Mouse (Mus musculus): ENCODE results near the gene Sapcd2. TPM values are rescaled to one million over a fixed set of nuclear protein-coding genes. Genes with fewer than 3 reads are reported as not detected.

Sapcd2 gene
- polyA plus RNA-seq, 1 experiment from 2014 or later: 28.9 TPM

DNA sequence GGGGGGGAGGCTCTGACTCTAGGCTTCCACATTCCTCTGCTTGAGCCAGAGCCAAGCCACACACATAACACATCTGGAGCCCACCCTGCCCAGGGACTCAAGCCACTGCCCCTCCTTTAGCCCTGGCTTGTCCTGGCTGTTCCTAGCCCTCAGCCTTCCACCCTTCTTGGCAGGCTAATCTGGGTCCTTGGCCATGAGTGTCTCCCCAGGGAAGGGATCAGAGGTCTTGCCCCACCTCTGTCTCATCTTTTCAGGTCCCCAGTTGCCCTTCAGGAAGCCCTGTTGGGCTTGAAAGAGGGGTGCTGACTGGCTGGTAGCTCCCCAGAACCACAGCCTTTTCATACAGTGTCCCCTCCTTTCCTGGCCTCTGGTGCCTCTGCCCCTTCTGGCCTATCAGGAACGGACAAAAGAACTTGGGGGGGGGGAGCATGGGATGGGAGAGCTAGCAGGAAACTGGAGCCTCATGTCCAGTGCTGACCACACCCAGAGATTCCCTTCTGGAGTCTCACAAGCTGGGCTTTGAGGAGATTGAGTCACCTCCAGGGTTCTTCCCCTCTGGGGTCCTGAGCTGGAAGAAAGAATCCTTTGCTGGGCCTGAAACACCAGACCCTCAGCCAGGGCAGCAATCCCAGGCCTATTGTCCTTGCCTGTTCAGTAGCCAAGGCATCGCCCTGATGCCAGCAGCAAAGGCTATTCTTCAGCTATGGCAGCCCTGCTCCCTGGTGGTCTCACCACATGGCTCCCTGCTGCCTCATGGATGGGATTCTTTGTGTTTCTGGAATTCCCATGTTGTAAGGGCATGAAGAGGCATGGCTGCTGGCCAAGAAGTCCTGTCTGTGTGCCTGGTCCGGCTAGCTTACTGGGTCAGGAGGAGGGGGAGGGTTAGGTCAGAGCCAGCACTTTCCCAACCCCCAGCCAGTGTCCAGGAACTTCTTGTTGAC, 22.4 kb downstream of the Sapcd2 start:
- H3K27me3 ChIP-seq (replicated peaks; ENCODE audit: control insufficient read depth, insufficient read depth, low read length): peaks cover 40% of the 10 kb centered on the region
- no peak overlapping the region for H3K9ac ChIP-seq (ENCODE audit: low read length)
- WGBS: 15% methylated on average over 3 of the region's 3 CpGs
- H3K36me3 ChIP-seq (ENCODE audit: control insufficient read depth, insufficient read depth, low read length): no peaks in the 10 kb centered on the region
- no peaks in the 10 kb centered on the region for H3K9me3 ChIP-seq (replicated peaks; ENCODE audit: control insufficient read depth, low read length)
- DNase-seq (ENCODE audit: low spot score) (peak; percentile 71), ATAC-seq (peak; percentile 47; the same call in 1 of the 2 replicates)
- no peak overlapping the region for H3K4me2 ChIP-seq (ENCODE audit: low read length)
- peaks cover 8% of the 10 kb centered on the region for H3K4me1 ChIP-seq (ENCODE audit: control insufficient read depth, insufficient read depth, low read length)
- no peak overlapping the region for H3K4me3 ChIP-seq (ENCODE audit: low read depth, low read length)
- no peak overlapping the region for H3K27ac ChIP-seq (ENCODE audit: low read depth, low read length)

DNA sequence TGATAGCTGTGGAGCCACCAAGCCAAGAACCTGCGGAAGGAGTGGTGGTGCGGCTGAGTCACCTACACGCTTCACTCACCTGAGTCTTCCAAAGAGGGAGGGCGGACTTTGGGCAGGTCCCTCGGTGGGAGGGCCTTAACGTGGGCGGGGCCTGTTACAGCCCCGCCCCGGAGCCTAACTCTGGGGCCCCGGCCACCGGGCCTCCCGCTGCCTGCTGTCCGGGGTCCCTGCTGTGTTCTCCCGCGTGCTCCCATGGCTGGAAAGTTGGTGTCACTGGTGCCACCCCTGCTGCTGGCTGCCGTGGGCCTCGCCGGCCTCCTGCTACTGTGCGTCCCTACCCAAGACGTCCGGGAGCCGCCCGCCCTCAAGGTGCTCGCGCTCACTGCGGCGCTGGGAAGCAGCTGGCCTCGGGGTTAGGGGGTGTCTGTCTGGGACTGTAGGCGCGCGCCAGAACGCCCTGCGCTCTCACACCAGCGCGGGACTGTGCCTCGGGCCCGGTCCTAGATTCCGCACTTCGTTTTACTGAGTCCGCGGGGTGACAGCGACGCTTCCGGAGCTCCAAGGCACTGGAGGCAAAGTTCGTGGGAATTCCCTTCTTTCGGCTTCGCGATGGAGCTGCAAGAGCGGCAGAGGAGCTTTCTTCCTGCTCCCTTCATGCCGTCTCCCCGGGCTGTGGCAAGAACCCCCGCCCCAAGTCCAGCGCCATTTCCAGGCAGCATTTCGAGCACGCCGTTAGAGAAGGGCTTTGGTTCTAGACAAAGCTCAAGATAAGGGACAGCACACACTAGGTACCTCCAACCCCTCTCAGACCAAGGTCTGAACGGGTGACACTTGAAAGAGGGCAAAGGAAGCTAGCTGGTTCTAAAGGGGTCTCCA, 23.8 kb downstream of the Sapcd2 start, which contains the start of gene Entpd2:
Entpd2 (plus strand) TSS at position 154 of the 876 bp plus-strand sequence.
- ATAC-seq (peak; percentile 30; the same call in 1 of the 2 replicates), DNase-seq (ENCODE audit: low spot score) (peak; percentile 48)
- WGBS: 2% methylated on average over 57 of the region's 57 CpGs

DNA sequence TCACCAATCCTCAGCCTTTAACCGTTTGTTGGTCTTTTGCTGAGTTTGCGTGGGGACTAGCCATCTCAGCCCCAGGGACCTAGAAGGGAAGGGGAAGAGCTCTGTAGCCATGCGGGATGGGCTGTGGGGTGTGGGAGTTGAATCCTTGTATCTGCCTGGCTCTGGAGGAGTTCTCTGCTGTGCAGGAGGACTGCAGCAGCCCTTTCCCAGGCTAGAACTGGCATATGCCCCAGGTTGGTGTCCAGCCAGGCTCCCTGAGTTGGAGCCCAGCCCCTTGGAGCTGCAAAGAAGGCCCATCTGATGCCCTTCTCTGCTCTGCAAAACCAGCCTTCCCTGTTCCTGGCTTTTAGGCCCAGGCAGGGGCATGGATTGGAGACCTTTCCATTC, 24.5 kb downstream of the Sapcd2 start:
- H3K4me1 ChIP-seq (ENCODE audit: control insufficient read depth, insufficient read depth, low read length): peaks cover 8% of the 10 kb centered on the region
- no peak overlapping the region for H3K27ac ChIP-seq (ENCODE audit: low read depth, low read length)
- peaks cover 51% of the 10 kb centered on the region for H3K27me3 ChIP-seq (replicated peaks; ENCODE audit: control insufficient read depth, insufficient read depth, low read length)
- H3K9me3 ChIP-seq (replicated peaks; ENCODE audit: control insufficient read depth, low read length): no peaks in the 10 kb centered on the region
- no peaks in the 10 kb centered on the region for H3K36me3 ChIP-seq (ENCODE audit: control insufficient read depth, insufficient read depth, low read length)
- WGBS: 32% methylated on average over 3 of the region's 3 CpGs
- DNase-seq (ENCODE audit: low spot score): no peak
- H3K9ac ChIP-seq (ENCODE audit: low read length): no peak overlapping the region
- no peak overlapping the region for H3K4me3 ChIP-seq (ENCODE audit: low read depth, low read length)
- ATAC-seq: no peak
- peak overlapping the region; percentile 56; the same call in 1 of the 2 replicates for H3K4me2 ChIP-seq (ENCODE audit: low read length)

More for the DNA sequence above, 23.8 kb downstream of the Sapcd2 start, which contains the start of gene Entpd2:
- no peaks in the 10 kb centered on the region for H3K9me3 ChIP-seq (replicated peaks; ENCODE audit: control insufficient read depth, low read length)
- no peaks in the 10 kb centered on the region for H3K36me3 ChIP-seq (ENCODE audit: control insufficient read depth, insufficient read depth, low read length)
- H3K4me2 ChIP-seq (ENCODE audit: low read length): peak within 1 kb of the TSS; percentile 56
- H3K27ac ChIP-seq (ENCODE audit: low read depth, low read length): no peak within 1 kb of the TSS
- peaks cover 8% of the 10 kb centered on the region for H3K4me1 ChIP-seq (ENCODE audit: control insufficient read depth, insufficient read depth, low read length)
- H3K9ac ChIP-seq (ENCODE audit: low read length): peak within 1 kb of the TSS; percentile 52
- H3K4me3 ChIP-seq (ENCODE audit: low read depth, low read length): peak within 1 kb of the TSS; percentile 27
- H3K27me3 ChIP-seq (replicated peaks; ENCODE audit: control insufficient read depth, insufficient read depth, low read length): peaks cover 51% of the 10 kb centered on the region

DNA sequence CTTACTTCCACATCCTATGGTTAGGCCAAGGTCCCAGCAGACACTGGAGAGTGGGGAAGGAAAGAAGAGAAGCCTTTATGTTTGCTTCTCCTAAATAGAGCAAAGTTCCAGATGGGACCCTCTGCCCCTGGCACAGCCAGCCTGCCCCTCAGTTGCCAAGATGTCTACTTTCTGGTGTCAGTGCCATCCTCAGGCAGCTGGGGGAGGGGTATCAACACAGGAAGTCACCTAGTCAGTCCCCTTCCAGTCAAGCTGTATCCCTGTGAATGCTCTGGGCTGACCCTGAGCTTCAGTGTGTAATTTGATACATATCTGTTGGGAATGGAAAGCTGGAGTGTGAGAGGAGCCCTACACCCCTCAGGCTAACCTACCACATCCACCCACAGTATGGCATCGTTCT, 24.9 kb downstream of the Sapcd2 start:
- Histone ChIP-seq H3K9me3 (replicated peaks; ENCODE audit: control insufficient read depth, low read length) (no peaks in the 10 kb centered on the region), H3K9ac (ENCODE audit: low read length) (no peak overlapping the region), H3K27me3 (replicated peaks; ENCODE audit: control insufficient read depth, insufficient read depth, low read length) (peaks cover 51% of the 10 kb centered on the region), H3K4me1 (ENCODE audit: control insufficient read depth, insufficient read depth, low read length) (peaks cover 8% of the 10 kb centered on the region), H3K4me3 (ENCODE audit: low read depth, low read length) (no peak overlapping the region), H3K27ac (ENCODE audit: low read depth, low read length) (no peak overlapping the region), H3K4me2 (ENCODE audit: low read length) (no peak overlapping the region), H3K36me3 (ENCODE audit: control insufficient read depth, insufficient read depth, low read length) (no peaks in the 10 kb centered on the region)
- DNase-seq (ENCODE audit: low spot score) (no peak), ATAC-seq (no peak)
- WGBS: 65% methylated on average over 1 of the region's 1 CpGs

DNA sequence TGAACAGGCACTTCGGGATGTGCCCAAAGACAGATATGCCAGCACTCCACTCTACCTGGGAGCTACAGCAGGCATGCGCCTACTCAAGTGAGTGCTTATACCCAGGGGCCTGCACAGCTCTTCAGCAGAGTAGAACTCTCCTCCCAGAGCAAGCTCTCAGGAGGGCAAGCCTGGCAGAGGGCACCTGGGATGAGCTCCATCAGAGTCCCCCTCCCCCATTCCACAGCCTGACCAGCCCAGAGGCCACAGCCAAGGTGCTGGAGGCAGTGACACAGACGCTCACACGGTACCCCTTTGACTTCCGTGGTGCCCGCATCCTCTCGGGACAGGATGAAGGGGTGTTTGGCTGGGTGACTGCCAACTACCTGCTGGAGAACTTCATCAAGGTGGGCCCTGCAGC, 25.9 kb downstream of the Sapcd2 start:
- DNase-seq (ENCODE audit: low spot score): no peak
- Histone ChIP-seq H3K36me3 (ENCODE audit: control insufficient read depth, insufficient read depth, low read length) (no peaks in the 10 kb centered on the region), H3K9ac (ENCODE audit: low read length) (no peak overlapping the region), H3K4me3 (ENCODE audit: low read depth, low read length) (no peak overlapping the region), H3K27ac (ENCODE audit: low read depth, low read length) (no peak overlapping the region), H3K4me2 (ENCODE audit: low read length) (no peak overlapping the region), H3K27me3 (replicated peaks; ENCODE audit: control insufficient read depth, insufficient read depth, low read length) (peaks cover 51% of the 10 kb centered on the region), H3K4me1 (ENCODE audit: control insufficient read depth, insufficient read depth, low read length) (peaks cover 8% of the 10 kb centered on the region), H3K9me3 (replicated peaks; ENCODE audit: control insufficient read depth, low read length) (no peaks in the 10 kb centered on the region)
- 95% methylated on average over 7 of the region's 7 CpGs for WGBS
- ATAC-seq: no peak

DNA sequence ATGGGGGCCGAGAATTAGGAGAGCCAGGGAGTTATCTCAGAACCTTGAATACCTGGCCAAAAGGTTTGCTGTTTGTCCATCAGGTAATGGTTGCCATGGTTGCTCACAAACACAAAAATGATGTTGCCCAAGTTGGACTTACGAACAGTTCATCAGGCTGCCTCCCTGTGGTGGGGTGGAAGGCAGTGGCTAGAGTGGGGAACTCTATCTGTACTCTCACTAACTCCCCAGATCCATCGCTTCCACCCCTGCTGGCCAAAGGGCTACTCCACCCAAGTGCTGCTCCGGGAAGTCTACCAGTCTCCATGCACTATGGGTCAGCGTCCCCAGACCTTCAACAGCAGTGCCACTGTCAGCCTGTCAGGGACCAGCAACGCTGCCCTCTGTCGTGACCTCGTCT, 26.9 kb downstream of the Sapcd2 start, which contains the start of gene Npdc1:
Npdc1 (plus strand) TSS at position 301 of the 400 bp plus-strand sequence.
- Histone ChIP-seq H3K4me2 (ENCODE audit: low read length) (no peak within 1 kb of the TSS), H3K4me3 (ENCODE audit: low read depth, low read length) (no peak within 1 kb of the TSS), H3K9ac (ENCODE audit: low read length) (no peak within 1 kb of the TSS; the same call in 1 of the 2 replicates), H3K27ac (ENCODE audit: low read depth, low read length) (no peak within 1 kb of the TSS), H3K4me1 (ENCODE audit: control insufficient read depth, insufficient read depth, low read length) (peaks cover 10% of the 10 kb centered on the region), H3K36me3 (ENCODE audit: control insufficient read depth, insufficient read depth, low read length) (no peaks in the 10 kb centered on the region), H3K9me3 (replicated peaks; ENCODE audit: control insufficient read depth, low read length) (no peaks in the 10 kb centered on the region), H3K27me3 (replicated peaks; ENCODE audit: control insufficient read depth, insufficient read depth, low read length) (peaks cover 51% of the 10 kb centered on the region)
- no peak for DNase-seq (ENCODE audit: low spot score)
- no peak for ATAC-seq
- WGBS: 60% methylated on average over 8 of the region's 8 CpGs

DNA sequence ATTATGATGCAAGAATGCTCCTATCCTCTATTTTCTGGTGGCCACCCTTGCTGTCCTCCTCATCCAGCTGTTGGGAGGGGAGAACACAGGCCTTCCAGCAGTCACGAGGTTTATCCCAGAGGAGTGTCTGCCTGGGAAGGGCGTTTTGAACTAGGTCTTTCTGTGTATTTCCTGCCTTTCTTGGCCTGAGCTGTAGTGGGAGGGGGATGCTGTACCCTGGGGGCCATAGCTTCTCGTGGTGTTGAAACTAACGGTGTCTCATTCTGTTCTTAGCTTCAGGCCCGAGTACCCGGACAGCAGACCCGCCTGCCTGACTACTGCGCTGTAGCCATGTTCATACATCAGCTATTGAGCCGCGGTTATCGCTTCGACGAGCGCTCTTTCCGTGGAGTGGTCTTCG, 28.2 kb downstream of the Sapcd2 start:
- DNase-seq (ENCODE audit: low spot score) (no peak), ATAC-seq (no peak)
- peak overlapping the region; percentile 54 for H3K9ac ChIP-seq (ENCODE audit: low read length)
- no peaks in the 10 kb centered on the region for H3K9me3 ChIP-seq (replicated peaks; ENCODE audit: control insufficient read depth, low read length)
- H3K27ac ChIP-seq (ENCODE audit: low read depth, low read length): no peak overlapping the region
- 21% methylated on average over 16 of the region's 16 CpGs for WGBS
- H3K27me3 ChIP-seq (replicated peaks; ENCODE audit: control insufficient read depth, insufficient read depth, low read length): peaks cover 45% of the 10 kb centered on the region
- H3K4me2 ChIP-seq (ENCODE audit: low read length): peak overlapping the region; percentile 54
- H3K4me1 ChIP-seq (ENCODE audit: control insufficient read depth, insufficient read depth, low read length): peaks cover 14% of the 10 kb centered on the region
- H3K36me3 ChIP-seq (ENCODE audit: control insufficient read depth, insufficient read depth, low read length): no peaks in the 10 kb centered on the region
- H3K4me3 ChIP-seq (ENCODE audit: low read depth, low read length): peak overlapping the region; percentile 26

DNA sequence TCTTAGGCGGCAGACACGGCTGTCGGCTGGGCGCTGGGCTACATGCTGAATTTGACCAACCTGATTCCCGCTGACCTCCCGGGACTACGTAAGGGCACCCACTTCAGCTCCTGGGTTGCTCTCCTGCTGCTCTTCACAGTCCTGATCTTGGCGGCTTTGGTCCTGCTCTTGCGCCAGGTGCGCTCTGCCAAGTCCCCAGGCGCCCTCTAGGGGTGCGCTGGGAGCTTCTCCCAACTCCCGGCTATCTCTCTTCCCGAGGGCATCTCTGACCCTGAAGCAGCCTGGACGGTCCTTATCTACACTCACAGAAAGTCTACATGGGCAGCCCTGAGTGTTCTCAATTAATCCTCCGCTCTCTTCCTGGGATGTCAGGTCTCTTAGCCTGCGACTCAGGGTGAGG, 28.6 kb downstream of the Sapcd2 start:
- H3K27me3 ChIP-seq (replicated peaks; ENCODE audit: control insufficient read depth, insufficient read depth, low read length): peaks cover 41% of the 10 kb centered on the region
- 3% methylated on average over 17 of the region's 17 CpGs for WGBS

More for the DNA sequence above, 28.6 kb downstream of the Sapcd2 start:
- ATAC-seq (no peak), DNase-seq (ENCODE audit: low spot score) (peak; percentile 71)
- Histone ChIP-seq H3K36me3 (ENCODE audit: control insufficient read depth, insufficient read depth, low read length) (no peaks in the 10 kb centered on the region), H3K4me1 (ENCODE audit: control insufficient read depth, insufficient read depth, low read length) (peaks cover 14% of the 10 kb centered on the region), H3K4me3 (ENCODE audit: low read depth, low read length) (peak overlapping the region; percentile 26), H3K4me2 (ENCODE audit: low read length) (peak overlapping the region; percentile 54), H3K9ac (ENCODE audit: low read length) (peak overlapping the region; percentile 54), H3K27ac (ENCODE audit: low read depth, low read length) (no peak overlapping the region), H3K9me3 (replicated peaks; ENCODE audit: control insufficient read depth, low read length) (no peaks in the 10 kb centered on the region)

Data from forebrain, embryonic 14.5 days (tissue).